Mouse (Mus musculus): Measurements from ENCODE around the gene Sprr1a. TPM values are rescaled to one million over a fixed set of nuclear protein-coding genes. Genes with fewer than 3 reads are reported as not detected.

The Sprr1a gene
- polyA plus RNA-seq (2014; fragmentation: Illumina TruSeq; extraction: RNeasy Lipid Tissue Mini Kit (QIAGEN cat#74804); ENCODE audit: low replicate concordance) = 1.4 TPM

GRCm38 (mm10) chr3:92485863-92486262, at the start of gene Sprr1a:
Gene Sprr1a (minus strand): TSS chr3:92485895.

GRCm38 (mm10) chr3:92534411-92534810, 48.7 kb upstream of the Sprr1a start, which contains the start of gene 2310046K23Rik:
Gene 2310046K23Rik (minus strand): TSS chr3:92534511.

GRCm38 (mm10) chr3:92500393-92500792, 14.7 kb upstream of the Sprr1a start, which contains the start of gene Sprr4:
Gene Sprr4 (minus strand): TSS chr3:92500493.

GRCm38 (mm10) chr3:92458620-92459019, 27.1 kb downstream of the Sprr1a start, which contains the start of gene Sprr3:
Gene Sprr3 (minus strand): TSS chr3:92458720.

GRCm38 (mm10) chr3:92438689-92439088, 47.0 kb downstream of the Sprr1a start, which contains the start of gene Sprr1b:
Gene Sprr1b (minus strand): TSS chr3:92438789.

Other genes with a start within 250 kb of the Sprr1a start
- gene Sprr2a3, start 200.5 kb downstream of the Sprr1a start, polyA plus RNA-seq (2014; fragmentation: Illumina TruSeq; extraction: RNeasy Lipid Tissue Mini Kit (QIAGEN cat#74804); ENCODE audit: low replicate concordance) = 13.9 TPM
- gene Sprr2b, start 169.3 kb downstream of the Sprr1a start, polyA plus RNA-seq (2014; fragmentation: Illumina TruSeq; extraction: RNeasy Lipid Tissue Mini Kit (QIAGEN cat#74804); ENCODE audit: low replicate concordance) = not detected
- not detected for gene Sprr2d, start 146.8 kb downstream of the Sprr1a start, polyA plus RNA-seq (2014; fragmentation: Illumina TruSeq; extraction: RNeasy Lipid Tissue Mini Kit (QIAGEN cat#74804); ENCODE audit: low replicate concordance)
- gene Sprr2e, start 133.8 kb downstream of the Sprr1a start, polyA plus RNA-seq (2014; fragmentation: Illumina TruSeq; extraction: RNeasy Lipid Tissue Mini Kit (QIAGEN cat#74804); ENCODE audit: low replicate concordance) = not detected
- not detected for gene Sprr2f, start 120.7 kb downstream of the Sprr1a start, polyA plus RNA-seq (2014; fragmentation: Illumina TruSeq; extraction: RNeasy Lipid Tissue Mini Kit (QIAGEN cat#74804); ENCODE audit: low replicate concordance)
- gene Sprr2h, start 100.2 kb downstream of the Sprr1a start, polyA plus RNA-seq (2014; fragmentation: Illumina TruSeq; extraction: RNeasy Lipid Tissue Mini Kit (QIAGEN cat#74804); ENCODE audit: low replicate concordance) = not detected
- not detected for gene Sprr2i, start 77.9 kb downstream of the Sprr1a start, polyA plus RNA-seq (2014; fragmentation: Illumina TruSeq; extraction: RNeasy Lipid Tissue Mini Kit (QIAGEN cat#74804); ENCODE audit: low replicate concordance)
- gene Sprr2j-ps, start 67.8 kb downstream of the Sprr1a start, polyA plus RNA-seq (2014; fragmentation: Illumina TruSeq; extraction: RNeasy Lipid Tissue Mini Kit (QIAGEN cat#74804); ENCODE audit: low replicate concordance) = not detected
- 5.0 TPM for gene Gm9774, start 56.5 kb downstream of the Sprr1a start, polyA plus RNA-seq (2014; fragmentation: Illumina TruSeq; extraction: RNeasy Lipid Tissue Mini Kit (QIAGEN cat#74804); ENCODE audit: low replicate concordance)
- gene Sprr2k, start 53.3 kb downstream of the Sprr1a start, polyA plus RNA-seq (2014; fragmentation: Illumina TruSeq; extraction: RNeasy Lipid Tissue Mini Kit (QIAGEN cat#74804); ENCODE audit: low replicate concordance) = not detected
- not detected for gene Sprr1b, start 47.1 kb downstream of the Sprr1a start, polyA plus RNA-seq (2014; fragmentation: Illumina TruSeq; extraction: RNeasy Lipid Tissue Mini Kit (QIAGEN cat#74804); ENCODE audit: low replicate concordance)
- not detected for gene Sprr3, start 27.2 kb downstream of the Sprr1a start, polyA plus RNA-seq (2014; fragmentation: Illumina TruSeq; extraction: RNeasy Lipid Tissue Mini Kit (QIAGEN cat#74804); ENCODE audit: low replicate concordance)
- not detected for gene Sprr4, start 14.6 kb upstream of the Sprr1a start, polyA plus RNA-seq (2014; fragmentation: Illumina TruSeq; extraction: RNeasy Lipid Tissue Mini Kit (QIAGEN cat#74804); ENCODE audit: low replicate concordance)
- gene 2310046K23Rik, start 48.6 kb upstream of the Sprr1a start, polyA plus RNA-seq (2014; fragmentation: Illumina TruSeq; extraction: RNeasy Lipid Tissue Mini Kit (QIAGEN cat#74804); ENCODE audit: low replicate concordance) = not detected
- gene Ivl, start 87.8 kb upstream of the Sprr1a start, polyA plus RNA-seq (2014; fragmentation: Illumina TruSeq; extraction: RNeasy Lipid Tissue Mini Kit (QIAGEN cat#74804); ENCODE audit: low replicate concordance) = not detected
- 0.93 TPM for gene Smcp, start 103.1 kb upstream of the Sprr1a start, polyA plus RNA-seq (2014; fragmentation: Illumina TruSeq; extraction: RNeasy Lipid Tissue Mini Kit (QIAGEN cat#74804); ENCODE audit: low replicate concordance)
- not detected for gene 2210017I01Rik, start 121.6 kb upstream of the Sprr1a start, polyA plus RNA-seq (2014; fragmentation: Illumina TruSeq; extraction: RNeasy Lipid Tissue Mini Kit (QIAGEN cat#74804); ENCODE audit: low replicate concordance)
- not detected for gene Lce6a, start 135.8 kb upstream of the Sprr1a start, polyA plus RNA-seq (2014; fragmentation: Illumina TruSeq; extraction: RNeasy Lipid Tissue Mini Kit (QIAGEN cat#74804); ENCODE audit: low replicate concordance)
- not detected for gene Lce1a1, start 162.4 kb upstream of the Sprr1a start, polyA plus RNA-seq (2014; fragmentation: Illumina TruSeq; extraction: RNeasy Lipid Tissue Mini Kit (QIAGEN cat#74804); ENCODE audit: low replicate concordance)
- gene Lce1b, start 171.0 kb upstream of the Sprr1a start, polyA plus RNA-seq (2014; fragmentation: Illumina TruSeq; extraction: RNeasy Lipid Tissue Mini Kit (QIAGEN cat#74804); ENCODE audit: low replicate concordance) = not detected
- gene Lce1a2, start 184.4 kb upstream of the Sprr1a start, polyA plus RNA-seq (2014; fragmentation: Illumina TruSeq; extraction: RNeasy Lipid Tissue Mini Kit (QIAGEN cat#74804); ENCODE audit: low replicate concordance) = not detected
- not detected for gene Lce1c, start 193.4 kb upstream of the Sprr1a start, polyA plus RNA-seq (2014; fragmentation: Illumina TruSeq; extraction: RNeasy Lipid Tissue Mini Kit (QIAGEN cat#74804); ENCODE audit: low replicate concordance)
- gene Lce1d, start 201.3 kb upstream of the Sprr1a start, polyA plus RNA-seq (2014; fragmentation: Illumina TruSeq; extraction: RNeasy Lipid Tissue Mini Kit (QIAGEN cat#74804); ENCODE audit: low replicate concordance) = not detected
- not detected for gene Lce1e, start 223.2 kb upstream of the Sprr1a start, polyA plus RNA-seq (2014; fragmentation: Illumina TruSeq; extraction: RNeasy Lipid Tissue Mini Kit (QIAGEN cat#74804); ENCODE audit: low replicate concordance)
- gene Lce1f, start 234.5 kb upstream of the Sprr1a start, polyA plus RNA-seq (2014; fragmentation: Illumina TruSeq; extraction: RNeasy Lipid Tissue Mini Kit (QIAGEN cat#74804); ENCODE audit: low replicate concordance) = not detected

All from small intestine, adult 10 weeks (tissue).